Mouse (Mus musculus) bone marrow macrophage, adult 2 months (primary cell): Measurements from ENCODE around the gene Vmn2r8. TPM values are rescaled to one million over a fixed set of nuclear protein-coding genes. Genes with fewer than 3 reads are reported as not detected.

Experiments
- H3K27ac ChIP-seq: 2 replicates; pipeline ENCODE4 v1.5.1; 2012; ENCODE audit warnings: low read depth, low read length; ENCODE audit not compliant: insufficient read depth
- H3K4me1 ChIP-seq: 2 replicates; pipeline ENCODE4 v1.6.1; 2012; ENCODE audit warnings: low read length; ENCODE audit not compliant: control insufficient read depth, insufficient read depth
- H3K4me3 ChIP-seq: 2 replicates; pipeline ENCODE4 v1.5.1; 2012; ENCODE audit warnings: mild to moderate bottlenecking, low read length, moderate library complexity; ENCODE audit not compliant: insufficient read depth
- CTCF ChIP-seq: IDR thresholded peaks from 2 replicates; pipeline ENCODE4 v1.5.1; 2012; ENCODE audit warnings: low read depth, mild to moderate bottlenecking, low read length, moderate library complexity
- POLR2A ChIP-seq: IDR thresholded peaks from 2 replicates; pipeline ENCODE4 v1.6.1; 2012; ENCODE audit warnings: mild to moderate bottlenecking, low read depth, low read length, borderline replicate concordance
- polyA plus RNA-seq: library from polyadenylated mRNA; stranded (reverse); fragments of >200 nt; gene quantifications from 2 replicates; pipeline ENCODE4 v1.2.4, GENCODE M21; 2012; ENCODE audit not compliant: missing spikeins, insufficient read depth, insufficient read length

The Vmn2r8 gene
- polyA plus RNA-seq, 1 experiment: not detected

DNA sequence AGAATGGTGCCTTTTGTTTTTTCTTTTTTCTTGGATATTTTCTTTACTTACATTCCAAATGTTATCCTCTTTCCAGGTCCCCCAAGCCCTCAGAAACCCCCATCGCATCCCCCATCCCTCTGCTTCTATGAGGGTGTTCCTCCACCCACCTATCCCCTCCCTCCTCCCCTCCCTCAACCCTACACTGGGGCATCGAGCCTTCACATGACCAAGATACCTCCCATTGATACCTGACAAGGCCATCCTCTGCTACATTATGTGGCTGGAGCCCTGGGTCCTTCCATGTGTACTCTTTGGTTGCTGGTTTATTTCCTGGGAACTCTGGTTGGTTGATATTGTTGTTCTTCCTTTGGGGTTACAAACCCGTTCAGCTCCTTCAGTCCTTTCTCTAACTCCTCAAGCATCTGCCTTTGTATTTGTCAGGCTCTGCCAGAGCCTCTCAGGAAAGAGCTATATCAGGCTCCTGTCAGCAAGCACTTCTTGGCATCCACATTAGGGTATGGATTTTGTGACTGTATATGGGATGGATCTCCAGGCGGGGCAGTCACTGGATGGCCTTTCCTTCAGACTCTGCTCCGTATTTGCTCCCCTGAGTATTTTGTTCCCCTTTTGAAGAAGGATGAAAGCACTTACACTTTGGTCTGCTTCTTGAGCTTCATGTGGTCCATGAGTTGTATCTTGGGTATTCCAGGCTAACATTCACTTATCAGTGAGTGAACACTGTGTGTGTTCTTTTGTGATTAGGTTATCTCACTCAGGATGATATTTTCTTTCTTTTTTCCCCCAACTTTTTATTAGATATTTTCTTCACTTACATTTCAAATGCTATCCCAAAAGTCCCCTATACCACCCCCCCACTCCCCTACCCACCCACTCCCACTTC, 58.1 kb downstream of the Vmn2r8 start:
- Histone ChIP-seq H3K27ac (no peak overlapping the region), H3K4me3 (no peak overlapping the region), H3K4me1 (no peaks in the 10 kb centered on the region)
- TF ChIP-seq CTCF (no peak), POLR2A (no peak)

DNA sequence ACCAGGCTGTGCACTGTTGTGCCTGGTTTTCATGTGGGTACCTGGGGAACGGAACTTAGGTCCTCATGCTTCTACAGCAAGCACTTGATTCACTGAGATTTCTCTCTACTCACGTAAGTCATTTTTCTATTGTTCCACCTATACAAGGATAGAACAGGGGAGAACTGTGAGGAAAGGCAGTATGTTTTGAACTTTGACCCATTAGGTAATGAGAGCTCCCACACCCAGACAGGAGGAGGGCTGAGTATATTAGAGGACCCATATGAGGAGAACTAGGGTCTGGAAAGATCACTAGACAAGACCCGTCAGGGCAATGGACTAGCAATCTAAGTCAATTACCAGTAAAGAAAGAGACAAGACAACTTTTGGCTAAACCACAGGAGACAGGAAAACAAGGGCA, 64.0 kb downstream of the Vmn2r8 start:
- Histone ChIP-seq H3K4me3 (no peak overlapping the region), H3K4me1 (peaks cover 2% of the 10 kb centered on the region; the same call in 1 of the 2 replicates), H3K27ac (no peak overlapping the region)
- TF ChIP-seq POLR2A (no peak), CTCF (no peak)

DNA sequence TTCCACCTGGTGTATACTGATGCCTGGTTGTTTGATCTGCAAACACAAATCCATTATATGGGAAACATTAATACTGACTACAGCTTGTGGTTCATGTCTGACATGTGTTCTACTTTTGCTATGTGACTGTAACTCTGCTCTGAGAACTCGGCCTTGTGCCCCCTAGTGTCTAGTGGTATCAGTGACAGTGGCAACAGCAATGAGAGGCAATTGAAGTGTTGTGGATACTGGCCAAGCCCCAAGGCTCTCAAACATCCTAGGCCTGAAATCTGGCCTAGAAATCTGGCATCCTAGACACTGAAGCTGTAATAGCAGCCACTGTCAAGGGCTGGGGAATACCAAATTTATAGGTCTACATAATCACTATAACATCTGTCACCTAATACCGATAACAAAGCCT, 64.8 kb downstream of the Vmn2r8 start:
- Histone ChIP-seq H3K27ac (no peak overlapping the region), H3K4me1 (peaks cover 2% of the 10 kb centered on the region; the same call in 1 of the 2 replicates), H3K4me3 (no peak overlapping the region)
- TF ChIP-seq CTCF: no peak
- TF ChIP-seq POLR2A: no peak

DNA sequence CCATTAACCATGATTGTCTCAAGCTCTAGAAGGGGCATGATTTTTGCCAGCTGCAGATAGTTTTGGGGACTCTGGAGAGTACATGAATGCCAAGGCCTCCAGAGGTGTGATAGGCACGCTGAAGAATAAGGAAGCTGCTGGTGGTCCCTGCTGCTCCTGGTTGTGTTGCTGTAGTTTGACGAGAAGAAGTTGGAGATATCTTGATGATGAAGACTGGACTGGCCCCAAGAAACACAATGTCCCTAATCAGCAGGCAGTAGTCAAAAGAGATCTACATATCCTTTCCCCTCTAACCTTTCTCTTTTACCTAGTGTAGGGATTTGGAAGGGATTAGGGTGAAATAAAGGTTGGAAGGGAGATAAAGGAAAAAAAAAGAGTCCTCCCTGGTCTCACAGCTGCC, 66.1 kb downstream of the Vmn2r8 start:
- H3K4me3 ChIP-seq: no peak overlapping the region
- peaks cover 2% of the 10 kb centered on the region; the same call in 1 of the 2 replicates for H3K4me1 ChIP-seq
- TF ChIP-seq POLR2A (no peak), CTCF (no peak)
- H3K27ac ChIP-seq: no peak overlapping the region

DNA sequence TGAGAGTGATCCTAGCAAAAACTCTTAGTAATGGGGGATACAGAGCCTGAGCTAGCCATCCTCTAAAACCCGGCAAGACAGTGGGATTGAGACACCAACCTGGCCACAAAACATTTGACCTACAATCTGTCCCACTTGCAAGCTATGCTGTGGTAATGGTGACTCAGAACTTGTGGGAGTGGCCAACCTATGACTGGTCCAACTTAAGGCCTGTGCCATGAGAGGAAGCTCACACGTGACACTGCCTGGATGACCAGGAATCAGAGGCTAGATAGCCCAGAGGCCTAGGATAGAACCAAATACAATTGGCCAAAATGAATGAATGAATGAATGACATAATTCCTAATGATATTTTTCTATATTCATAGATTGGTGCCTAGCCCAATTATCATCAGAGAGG, 66.8 kb downstream of the Vmn2r8 start:
- no peak overlapping the region for H3K27ac ChIP-seq
- H3K4me3 ChIP-seq: no peak overlapping the region
- H3K4me1 ChIP-seq: peaks cover 2% of the 10 kb centered on the region; the same call in 1 of the 2 replicates
- TF ChIP-seq CTCF (no peak), POLR2A (no peak)

Other genes starting within 250 kb of the Vmn2r8 start
- gene Gak, start 179.1 kb downstream of the Vmn2r8 start, polyA plus RNA-seq: 105 TPM in 2 replicates
- gene Tmem175, start 179.1 kb downstream of the Vmn2r8 start, polyA plus RNA-seq: 38.1 and 40.7 TPM in 2 replicates
- 62.6 and 73.7 TPM in 2 replicates for gene Idua, start 148.5 kb downstream of the Vmn2r8 start, polyA plus RNA-seq
- gene Dgkq, start 139.2 kb downstream of the Vmn2r8 start, polyA plus RNA-seq: 15.2 and 15.7 TPM in 2 replicates
- not detected in 2 replicates for gene Slc26a1, start 133.3 kb downstream of the Vmn2r8 start, polyA plus RNA-seq
- gene Fgfrl1, start 116.5 kb downstream of the Vmn2r8 start, polyA plus RNA-seq: 1.5 and 2.4 TPM in 2 replicates
- 0.66 TPM in 1 of 2 replicates, not detected in the other for gene Rnf212, start 33.9 kb downstream of the Vmn2r8 start, polyA plus RNA-seq
- gene Tmed11, start 13.5 kb downstream of the Vmn2r8 start, polyA plus RNA-seq: not detected in 2 replicates
- gene Vmn2r9, start 43.8 kb upstream of the Vmn2r8 start, polyA plus RNA-seq: not detected in 2 replicates
- gene Vmn2r10, start 197.7 kb upstream of the Vmn2r8 start, polyA plus RNA-seq: not detected in 2 replicates